Mouse (Mus musculus) T-helper 1 cell (primary cell): Measurements from ENCODE around the gene Ier5.

Experiments
- in situ Hi-C: fragments of 300-600 bp; cut with MboI, MseI; formaldehyde crosslinking; loops from one replicate; pipeline ENCODE4 v1.15.1; 2025; ENCODE audit warnings: high pct_unique_total_duplicates

The Ier5 gene

DNA sequence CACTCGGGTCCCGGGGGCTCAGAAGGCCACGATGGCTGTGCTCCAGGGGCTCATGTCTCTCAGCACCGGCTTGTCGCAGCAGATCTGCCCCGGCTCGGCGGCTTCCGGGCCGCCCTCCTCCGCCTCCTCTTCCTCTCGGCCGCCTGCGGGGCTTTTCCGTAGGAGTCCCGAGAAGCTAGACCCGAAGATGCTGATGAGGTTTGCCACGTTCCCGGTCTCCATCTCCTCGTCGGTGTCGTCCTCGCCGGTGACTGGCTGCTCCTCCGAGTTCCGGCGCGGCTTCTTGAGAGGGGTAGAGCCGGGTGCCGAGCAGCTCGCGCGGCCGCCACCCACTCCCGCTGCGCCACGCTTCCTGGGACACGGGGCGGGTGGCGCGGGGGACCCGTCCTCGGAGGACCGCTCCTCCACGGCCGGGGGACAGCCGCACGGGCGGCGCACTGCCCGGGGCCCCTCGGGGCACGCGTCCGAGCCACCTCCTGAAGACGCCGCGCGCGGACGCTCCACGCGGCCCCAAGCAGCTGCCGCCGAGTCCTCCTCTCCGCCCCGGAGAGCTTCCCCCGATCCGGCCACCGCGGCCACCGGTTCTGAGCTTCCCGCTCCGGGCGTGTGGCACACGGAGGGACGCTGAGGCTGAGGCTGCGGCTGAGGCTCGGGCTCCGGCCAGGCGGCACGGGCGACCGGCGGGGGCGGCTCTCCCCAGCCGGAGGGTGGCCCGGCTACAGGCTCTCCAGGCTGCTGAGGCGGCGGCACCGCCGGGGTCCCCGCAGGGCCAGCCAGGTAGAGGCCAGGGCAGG is 753 bp downstream of the Ier5 start:
- in situ Hi-C loops, result no loop called here

GRCm38 (mm10) chr1:155097931-155098485 is 1.4 kb downstream of the Ier5 start:
- in situ Hi-C loops, result no loop called here

GRCm38 (mm10) chr1:155097354-155097753 is 2.1 kb downstream of the Ier5 start:
- in situ Hi-C loops, result no loop called here

DNA sequence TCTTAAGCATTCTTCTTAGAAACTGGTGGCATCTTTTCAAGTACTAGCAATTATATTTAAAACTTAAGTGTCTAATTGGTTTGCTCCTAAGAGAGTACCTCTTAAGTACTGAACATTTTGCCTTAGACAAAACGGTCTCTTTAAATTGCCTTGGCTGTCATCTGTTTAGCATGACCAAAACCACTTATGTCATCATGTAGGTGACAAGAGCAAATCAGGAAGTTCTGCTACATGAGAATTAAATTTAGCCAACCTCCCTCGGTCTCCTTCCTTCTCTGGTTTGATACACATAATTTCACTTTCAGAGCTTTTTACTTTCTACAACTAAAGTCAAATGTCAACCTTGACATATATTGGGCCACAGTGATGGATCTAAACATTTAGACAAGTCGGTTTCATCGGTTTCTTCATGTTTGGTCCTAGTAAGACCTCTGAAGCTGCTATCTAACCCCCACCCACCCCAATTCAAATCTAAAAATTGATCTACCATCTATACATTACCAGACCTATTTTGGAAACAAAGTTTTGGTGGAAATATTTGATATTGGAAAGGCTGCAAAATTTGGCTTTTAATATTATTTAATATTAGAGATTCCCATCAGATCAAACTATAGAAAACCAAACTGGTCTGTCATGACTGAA is 2.7 kb downstream of the Ier5 start:
- in situ Hi-C loops, result no loop called here

- in situ Hi-C loops, result no loop called here
These were observed 5.3 kb downstream of the Ier5 start for GRCm38 (mm10) chr1:155093971-155094707.

DNA sequence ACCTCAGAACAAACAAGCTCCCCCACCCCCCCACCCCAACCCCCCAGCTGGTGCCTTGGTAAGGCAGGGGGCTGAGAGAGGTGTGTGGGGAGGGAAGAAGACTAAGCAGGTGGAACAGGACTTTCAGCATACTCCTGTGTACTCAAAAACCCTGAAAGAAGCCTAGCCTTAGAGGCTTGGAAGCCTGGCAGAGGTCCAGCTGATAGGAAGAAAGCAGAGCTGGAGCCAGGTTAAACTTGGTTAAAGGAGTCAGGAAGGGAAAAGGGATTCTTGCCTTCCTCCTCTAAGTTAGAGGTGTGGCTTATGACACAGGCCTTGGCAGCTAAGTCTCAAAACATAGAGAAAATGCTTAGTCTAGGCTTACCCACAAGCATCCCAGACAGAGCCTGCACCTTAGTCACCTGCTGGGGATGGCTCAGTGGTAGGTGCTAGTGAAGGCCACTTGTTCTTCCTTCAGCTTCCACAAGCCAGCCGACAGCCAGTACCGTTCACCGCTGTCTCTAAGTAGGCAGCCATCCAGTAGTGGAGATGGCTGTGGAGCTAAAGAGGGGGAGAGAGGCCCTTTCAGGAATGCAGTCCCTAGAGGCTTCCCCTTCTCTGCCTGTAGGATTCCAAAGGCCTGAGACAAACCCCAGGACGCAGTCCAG is 6.2 kb downstream of the Ier5 start:
- in situ Hi-C loops, result no loop called here

DNA sequence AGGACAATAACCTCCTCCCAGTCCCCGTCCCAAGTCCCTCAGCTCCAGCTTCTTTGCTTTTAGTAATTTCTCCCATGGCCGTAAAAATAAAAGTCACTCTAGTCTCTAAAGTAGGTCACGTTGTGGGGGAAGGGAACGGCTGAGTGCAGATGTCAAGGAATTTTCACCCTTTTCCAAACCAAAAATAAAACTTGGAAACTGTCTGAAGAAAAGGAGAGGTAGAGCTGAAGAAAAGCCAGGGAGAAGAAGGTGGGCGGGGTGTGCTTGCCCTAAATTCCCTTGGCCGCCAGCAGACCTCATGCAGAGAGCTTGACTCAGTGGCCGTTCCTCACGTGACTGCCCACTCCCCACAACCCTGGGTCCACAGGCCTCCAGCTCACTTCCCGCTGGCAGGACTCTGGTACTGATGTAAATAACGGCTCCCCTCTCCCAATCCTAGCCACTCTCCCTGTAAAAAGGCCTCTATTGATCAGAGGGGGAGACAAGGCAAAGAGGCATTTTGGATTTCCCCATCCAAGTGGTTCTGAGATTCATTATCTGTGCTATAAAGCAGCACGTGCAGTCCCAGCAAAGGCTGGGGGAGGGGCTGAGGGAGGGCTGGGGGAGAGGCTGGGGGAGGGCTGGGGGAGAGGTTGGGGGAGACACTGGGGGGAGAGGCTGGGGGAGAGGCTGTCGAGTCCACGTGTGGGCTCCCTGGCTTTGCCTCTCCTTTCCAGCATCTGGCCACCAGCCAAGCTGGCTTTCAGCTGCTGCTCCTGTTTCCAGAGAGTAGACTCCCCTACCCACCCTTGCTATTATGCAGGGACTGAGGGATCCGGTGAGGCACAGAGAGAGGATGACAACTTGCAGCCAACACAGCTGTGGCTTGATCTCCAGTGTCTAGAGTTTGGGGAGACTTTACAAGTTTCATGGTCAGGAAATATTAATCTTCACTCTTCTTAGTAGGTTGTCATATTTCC is 7.3 kb downstream of the Ier5 start:
- in situ Hi-C loops, result no loop called here

DNA sequence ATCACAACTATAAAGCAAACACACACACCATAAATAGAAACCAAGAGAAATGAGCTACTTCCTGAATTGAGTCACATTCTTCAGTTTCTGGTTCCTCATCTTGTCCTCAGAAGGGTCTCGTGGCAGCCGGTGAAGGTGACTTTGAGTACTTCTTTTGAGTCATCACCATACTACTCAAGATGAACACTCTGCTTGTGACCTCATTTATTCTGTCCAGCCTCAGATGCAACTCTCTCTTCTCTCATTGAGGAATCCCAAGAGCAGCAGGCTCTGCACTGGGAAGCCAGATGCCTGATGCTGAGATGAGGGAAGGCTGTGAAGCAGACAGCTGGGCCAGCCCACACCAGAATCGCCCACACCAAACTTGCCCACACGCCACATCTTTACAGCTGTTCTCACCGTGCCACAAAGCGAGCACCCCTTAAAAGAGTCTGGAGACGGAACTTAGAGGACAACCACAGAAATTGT is 8.0 kb downstream of the Ier5 start:
- in situ Hi-C loops, result no loop called here

DNA sequence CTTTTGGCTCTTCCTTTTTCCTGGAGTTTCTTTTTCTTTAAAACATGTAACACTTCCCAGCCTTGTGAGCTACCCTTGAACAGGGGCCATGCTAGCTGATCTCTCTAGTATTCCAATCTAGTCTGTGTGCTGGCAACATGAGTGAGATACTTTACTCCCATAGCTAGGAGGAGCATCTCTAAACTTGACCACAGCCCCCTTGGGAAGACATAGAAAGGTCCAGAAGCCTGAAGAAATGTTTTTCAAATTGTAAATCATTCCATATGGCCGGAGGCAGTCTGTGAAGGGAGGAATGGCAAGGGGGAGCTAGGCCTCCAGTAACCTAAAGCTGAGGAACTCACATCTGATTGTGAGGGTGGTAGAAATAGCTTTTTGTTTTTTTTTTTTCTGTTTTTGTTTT is 8.7 kb downstream of the Ier5 start:
- in situ Hi-C loops, result no loop called here

- in situ Hi-C loops, result no loop called here
These were observed 9.1 kb downstream of the Ier5 start for GRCm38 (mm10) chr1:155090327-155090726.

GRCm38 (mm10) chr1:155088847-155089603 is 10.4 kb downstream of the Ier5 start:
- in situ Hi-C loops, result loop anchor here (5.0 kb wide), 1 partner anchor 37 kb away; no protein-coding TSS in a partner anchor

- in situ Hi-C loops, result loop anchor here (5.0 kb wide), 1 partner anchor 36 kb away; no protein-coding TSS in a partner anchor
These were observed 11.4 kb downstream of the Ier5 start for GRCm38 (mm10) chr1:155088046-155088445.

DNA sequence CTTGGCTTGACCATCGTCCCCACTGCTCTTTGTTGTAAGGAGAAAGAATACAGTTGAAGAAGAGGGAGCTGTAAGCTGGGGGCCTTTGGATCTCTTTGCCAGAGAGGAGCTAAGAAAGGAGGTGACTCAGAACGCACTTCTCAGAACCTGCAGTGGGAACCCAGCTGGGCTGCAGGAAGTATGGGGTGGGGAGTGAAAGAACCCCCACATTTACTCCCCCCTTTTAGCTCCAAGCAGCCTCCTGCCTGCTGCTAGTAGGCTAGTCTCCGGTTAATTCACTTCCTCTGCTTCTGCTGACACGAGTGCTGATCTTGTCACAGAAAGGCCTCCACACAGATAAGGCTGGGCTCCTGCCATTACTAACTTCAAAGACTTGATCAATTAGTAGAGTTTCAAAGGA is 12.5 kb downstream of the Ier5 start:
- in situ Hi-C loops, result loop anchor here (5.0 kb wide), 1 partner anchor 35 kb away; no protein-coding TSS in a partner anchor

DNA sequence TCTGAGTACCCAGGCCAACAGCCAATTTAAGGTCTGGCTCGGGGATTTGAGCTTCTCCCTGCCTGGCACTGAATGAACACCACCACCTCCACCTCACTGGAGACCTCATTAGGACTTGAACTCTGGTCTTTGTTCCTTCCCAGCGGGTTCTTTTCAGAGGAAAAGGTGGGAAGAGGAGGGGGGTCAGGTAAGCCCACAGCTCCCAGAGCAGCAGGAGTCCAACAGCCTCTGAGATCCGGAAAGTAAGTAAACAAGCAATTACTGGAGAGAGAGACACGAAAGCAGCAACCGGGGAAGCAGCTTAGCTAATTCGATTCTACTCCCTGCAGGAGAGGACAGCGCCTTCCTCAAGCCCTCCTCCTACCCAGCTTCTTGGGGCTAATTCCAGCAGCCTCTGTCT is 13.0 kb downstream of the Ier5 start:
- in situ Hi-C loops, result loop anchor here (5.0 kb wide), 1 partner anchor 34 kb away; no protein-coding TSS in a partner anchor

GRCm38 (mm10) chr1:155084839-155085238 is 14.6 kb downstream of the Ier5 start:
- in situ Hi-C loops, result loop anchor here (5.0 kb wide), 1 partner anchor 33 kb away; no protein-coding TSS in a partner anchor

DNA sequence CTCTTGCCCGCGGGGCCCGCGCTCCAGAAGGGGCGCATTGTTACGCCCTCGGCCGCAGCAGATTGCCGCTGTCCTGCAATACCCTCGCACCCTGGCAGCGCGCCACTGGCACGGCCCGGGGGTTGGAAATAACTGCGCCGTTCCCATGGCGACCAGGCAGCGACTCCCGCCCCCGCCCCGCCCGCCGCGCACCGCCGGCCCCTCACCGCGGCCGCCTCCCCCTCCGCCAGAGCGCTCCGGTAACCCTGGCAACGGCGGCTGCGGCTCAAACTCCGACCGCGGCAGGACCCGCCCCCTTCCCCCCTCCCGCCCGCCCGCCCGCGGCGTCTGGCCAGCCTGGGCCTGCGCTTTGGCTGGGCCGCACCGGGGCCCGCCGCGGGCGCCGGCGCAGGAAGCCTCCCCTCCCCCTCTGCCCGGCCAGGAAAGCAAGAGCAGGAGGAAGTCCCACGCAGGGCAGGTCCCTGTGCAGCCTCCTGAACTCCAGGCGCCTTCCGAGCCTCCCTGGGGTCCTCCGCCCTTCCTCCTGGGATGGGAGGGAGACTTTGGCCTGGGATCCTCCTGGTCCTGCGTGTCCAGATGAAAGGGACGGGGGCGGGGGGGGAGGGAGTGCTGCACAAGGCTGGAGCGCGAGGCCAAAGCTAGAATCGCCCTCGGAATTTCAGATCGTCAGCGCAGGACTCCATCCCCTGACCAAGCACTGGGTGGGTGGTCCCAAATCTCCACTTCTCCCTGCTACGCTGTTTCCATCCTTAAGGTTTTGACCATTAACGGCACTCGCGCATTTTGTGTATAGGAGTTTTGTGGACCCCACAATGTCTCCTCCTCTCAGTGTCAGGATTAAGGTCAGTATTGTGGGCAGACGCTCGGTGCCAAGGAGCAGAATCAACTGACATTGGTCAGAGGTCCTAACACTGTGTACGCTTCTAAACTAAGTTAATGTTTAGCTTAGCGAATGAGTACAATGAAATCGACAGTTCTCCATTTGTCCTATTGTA is 15.9 kb downstream of the Ier5 start:
- in situ Hi-C loops, result no loop called here

- in situ Hi-C loops, result no loop called here
These were observed 16.5 kb downstream of the Ier5 start for GRCm38 (mm10) chr1:155082965-155083268.
